Mouse (Mus musculus) gastrocnemius, postnatal 10 days (tissue): ENCODE measurements around the gene Ampd1. TPM values are rescaled to one million over a fixed set of nuclear protein-coding genes. Genes with fewer than 3 reads are reported as not detected.
A peak's percentile ranks its signal among the peaks of the same experiment; 100 is the strongest.

Experiments used
- DNase-seq: peaks from one replicate; pipeline ENCODE4 v3.0.0; 2021; ENCODE audit warnings: mixed read lengths
- total RNA-seq, 2 experiments: library from RNA; stranded (reverse); gene quantifications; 2 replicates each; pipeline ENCODE4 v1.2.3; 2021

Gene Ampd1
- total RNA-seq, 2 experiments from 2014 or later = 548 to 639 TPM

DNA sequence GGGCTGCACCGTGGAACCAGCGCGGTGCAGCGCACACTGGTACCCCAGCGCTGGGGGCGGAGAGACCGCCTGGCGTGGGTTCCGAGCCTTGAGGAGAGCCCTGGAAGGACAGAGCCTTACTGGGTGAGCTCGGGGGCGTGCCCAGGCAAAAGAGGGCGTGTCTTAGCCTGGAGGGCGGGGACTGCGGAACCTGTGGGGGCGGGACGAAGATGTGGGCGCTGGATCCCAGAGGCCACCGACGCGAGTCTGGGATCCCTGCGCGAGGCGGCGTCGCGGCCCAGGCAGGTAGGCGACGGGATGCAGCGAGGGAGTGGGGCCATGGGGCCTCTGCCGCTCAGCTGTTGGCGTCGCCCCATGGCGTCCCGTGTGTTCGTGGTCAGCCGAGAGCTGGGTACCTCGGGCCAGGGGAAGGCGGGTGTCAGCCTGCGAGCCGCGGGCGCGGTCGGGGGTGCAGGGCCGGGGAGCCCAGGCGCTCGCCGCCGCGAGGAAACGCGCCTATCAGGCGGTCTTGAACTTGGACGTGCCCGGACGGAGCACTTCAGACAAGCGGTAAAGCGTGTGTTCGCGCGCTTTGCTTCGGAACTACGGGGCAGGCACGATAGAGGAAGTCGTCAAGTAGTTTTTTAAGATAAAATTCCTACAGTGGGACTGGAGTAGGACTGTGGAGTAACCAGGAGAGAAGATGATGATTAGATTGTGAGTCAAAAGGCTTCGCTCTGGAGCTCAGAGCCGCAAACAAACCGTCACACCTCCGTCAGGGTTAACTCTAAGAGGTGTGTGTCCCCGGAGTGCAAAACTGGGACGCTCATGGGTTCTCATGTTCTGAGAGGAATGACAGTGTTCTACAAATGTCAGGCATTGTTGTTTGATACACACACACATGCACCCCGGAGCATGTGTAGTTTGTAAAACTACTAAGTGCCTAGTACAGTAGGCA is 28.9 kb downstream of the Ampd1 start, which contains the start of gene Dennd2c:
Gene Dennd2c, plus strand, starts transcription at position 151 of the 937 bp plus-strand sequence.
- peak; percentile 97 for DNase-seq

DNA sequence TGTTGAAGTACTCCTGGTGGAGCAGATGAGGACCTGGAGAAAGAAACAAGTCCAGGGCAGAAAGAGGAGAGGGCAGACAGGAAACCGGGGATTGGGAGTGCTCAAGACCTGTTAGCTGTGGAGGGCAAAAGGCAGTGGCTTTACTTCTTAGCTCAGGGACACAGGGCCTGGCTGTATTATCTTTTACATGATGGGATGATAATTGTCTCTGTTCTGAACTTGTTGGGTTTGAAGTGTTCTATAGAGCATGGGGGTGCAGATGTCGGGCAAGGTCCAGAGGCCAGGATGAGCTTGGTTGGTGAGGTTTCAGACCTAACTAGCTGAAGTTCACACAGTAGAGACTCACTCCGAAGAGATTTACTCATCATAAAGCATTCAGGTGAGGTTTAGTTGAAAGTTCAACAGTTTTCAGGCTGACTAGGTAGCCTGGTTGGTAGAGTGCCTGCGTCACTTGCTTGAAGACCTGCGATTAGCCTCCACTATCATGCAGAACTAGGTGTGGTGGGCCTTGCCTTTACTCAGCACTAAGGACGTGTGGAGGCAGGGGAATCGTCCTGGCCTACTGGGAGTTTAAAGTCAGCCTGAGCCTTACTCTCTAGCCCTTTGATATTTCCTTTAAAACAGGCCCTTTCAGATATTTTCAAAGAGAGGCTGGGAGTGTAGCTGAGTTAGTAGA is 33.9 kb downstream of the Ampd1 start:
- no peak for DNase-seq

DNA sequence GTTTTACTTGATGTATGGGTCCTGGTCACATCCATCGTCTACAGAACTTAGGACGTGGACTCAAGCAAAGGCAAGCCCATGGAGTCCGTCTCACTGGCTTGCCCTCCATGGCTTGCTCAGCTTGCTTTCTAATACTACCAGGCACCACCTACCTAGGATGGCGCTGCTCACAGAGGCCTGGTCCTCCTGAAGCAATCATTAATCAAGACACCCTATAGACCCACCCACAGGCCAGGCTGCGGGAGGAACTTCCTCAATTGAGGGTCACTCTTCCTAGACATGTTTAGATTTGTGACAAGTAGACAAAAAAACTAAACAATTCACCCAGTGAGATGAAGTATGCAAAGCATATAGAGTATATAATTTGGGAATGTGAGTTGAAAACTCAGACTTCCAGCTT is 38.4 kb downstream of the Ampd1 start:
- DNase-seq = no peak

DNA sequence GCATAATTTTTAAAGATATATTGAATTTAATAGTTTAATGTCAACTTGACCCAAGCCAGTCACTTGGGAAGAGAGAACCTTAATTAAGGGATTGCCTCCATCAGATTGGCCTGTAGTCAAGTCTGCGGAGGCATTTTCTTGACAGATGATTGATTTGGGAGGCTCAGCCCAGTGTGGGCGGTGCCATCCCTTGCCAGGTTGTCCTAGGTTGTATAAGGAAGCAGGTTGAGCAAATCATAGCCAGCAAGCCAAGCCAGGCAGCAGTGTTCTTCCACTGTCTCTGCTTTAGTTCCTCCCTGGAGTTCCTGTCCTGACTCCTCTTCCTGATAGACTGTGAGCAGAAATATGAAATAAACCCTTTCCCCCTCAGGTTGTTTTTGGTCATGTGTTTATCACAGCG is 49.8 kb downstream of the Ampd1 start:
- no peak for DNase-seq

DNA sequence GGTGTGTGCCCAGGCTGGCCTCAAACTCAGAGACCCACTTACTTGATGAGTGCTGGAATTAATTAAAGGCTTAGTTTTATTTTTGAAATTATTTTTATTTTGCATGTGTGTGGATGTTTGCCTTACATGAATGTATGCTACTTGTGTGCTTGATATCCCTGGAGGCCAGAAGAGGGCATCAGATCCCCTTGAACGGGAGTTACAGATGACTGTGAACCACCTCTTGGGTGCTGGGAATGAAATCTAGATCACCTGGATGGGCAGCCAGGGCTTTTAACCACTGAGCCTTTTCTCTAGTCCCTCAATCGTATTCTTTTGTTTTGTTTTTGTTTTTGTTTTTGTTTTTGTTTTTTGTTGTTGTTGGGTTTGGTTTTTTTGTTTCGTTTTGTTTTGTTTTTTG is 52.3 kb downstream of the Ampd1 start:
- no peak for DNase-seq

DNA sequence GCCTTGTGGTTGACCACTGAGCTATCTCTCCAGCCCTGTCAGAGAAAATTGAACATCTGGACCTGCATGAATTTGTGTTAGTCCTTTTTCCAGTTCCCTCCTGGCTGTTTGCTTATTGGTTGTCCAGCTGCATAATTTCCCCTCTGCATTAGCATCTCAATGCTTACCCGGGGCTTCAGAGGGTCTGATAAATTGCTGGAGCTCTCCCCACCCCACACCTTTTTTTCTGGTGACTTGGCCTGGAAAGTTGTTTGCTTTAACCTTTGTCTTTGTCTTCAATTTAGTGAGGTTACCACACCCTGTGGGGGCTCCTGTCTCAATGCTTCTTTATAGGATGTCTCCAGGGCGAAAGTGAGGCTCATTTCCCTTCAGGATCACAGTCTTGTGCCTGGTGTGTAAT is 53.4 kb downstream of the Ampd1 start:
- DNase-seq = no peak

DNA sequence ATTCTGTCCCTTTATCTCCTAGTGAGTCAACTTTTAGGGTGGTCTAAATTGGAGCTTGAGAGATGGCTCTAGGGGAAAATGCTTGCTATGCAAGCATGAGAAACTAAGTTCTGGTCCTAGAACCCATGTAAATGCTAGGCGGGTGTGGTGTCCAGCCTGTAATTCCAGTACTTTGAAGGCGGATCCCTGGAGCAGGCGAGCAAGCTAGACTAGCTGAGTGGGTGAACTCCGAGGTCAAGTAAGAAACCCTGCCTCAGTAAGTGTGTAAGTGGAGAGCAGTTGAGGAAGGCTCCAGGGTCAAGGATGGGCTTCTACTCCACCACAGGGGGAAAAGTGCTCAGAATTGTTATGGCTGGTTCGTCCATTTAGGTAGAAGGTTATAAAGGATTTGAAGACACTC is 53.9 kb downstream of the Ampd1 start:
- DNase-seq = no peak

DNA sequence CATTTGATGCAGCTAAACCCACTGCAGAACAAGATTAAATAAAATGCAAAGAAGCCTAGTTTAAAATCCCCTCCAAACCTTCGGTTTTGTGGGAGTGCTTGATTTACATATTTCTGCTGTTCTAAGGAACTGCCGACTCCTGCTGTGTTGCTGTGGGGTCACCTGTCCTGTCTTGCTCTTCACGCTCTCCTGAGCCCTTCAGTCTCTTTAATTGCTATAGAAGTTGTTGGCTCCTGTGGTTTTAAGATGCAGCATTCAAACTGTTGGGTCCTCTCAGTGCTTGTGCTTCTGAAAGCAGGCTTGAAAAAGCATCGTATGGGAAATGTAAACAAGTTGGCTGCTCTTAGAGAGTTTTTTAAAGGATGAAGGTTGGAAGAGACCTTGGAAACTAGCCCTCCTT is 54.4 kb downstream of the Ampd1 start:
- no peak for DNase-seq

DNA sequence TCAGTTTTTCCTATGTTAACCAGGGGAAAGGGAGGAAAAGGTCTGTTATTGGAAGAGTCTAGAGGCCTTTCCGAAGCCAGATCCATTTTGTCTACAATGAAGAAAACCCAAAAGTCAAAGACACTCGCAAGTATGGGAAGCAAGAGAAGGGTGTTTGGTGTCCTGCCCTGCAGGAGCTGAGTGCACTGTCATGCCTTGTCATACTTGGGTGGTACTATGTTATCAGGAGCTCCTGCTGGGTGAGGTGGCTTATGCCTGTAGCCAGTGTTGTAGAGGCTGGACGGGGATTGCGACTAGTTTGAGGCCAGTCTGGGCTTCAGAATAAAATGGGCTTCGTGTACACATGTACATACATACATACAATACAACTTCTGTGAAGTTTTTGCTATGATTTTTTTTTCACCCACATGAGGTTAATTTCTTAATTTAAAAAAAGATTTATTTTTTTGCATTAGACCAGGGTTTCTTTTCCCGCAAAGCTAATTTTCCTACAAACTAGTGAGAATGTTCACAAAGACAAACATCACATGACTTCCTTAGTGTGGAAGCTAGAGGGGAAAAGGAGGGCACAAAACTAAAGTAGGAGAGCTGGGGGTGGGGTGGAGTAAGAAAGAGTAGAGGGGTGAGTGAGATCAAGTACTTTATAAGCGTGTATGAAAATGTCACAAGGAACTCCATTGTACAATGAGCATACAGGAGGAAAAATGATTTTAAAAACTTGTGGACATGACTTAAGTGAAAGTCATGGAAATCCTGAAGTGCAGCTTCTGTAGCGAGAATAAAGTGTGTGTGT is 55.7 kb downstream of the Ampd1 start:
- no peak for DNase-seq

DNA sequence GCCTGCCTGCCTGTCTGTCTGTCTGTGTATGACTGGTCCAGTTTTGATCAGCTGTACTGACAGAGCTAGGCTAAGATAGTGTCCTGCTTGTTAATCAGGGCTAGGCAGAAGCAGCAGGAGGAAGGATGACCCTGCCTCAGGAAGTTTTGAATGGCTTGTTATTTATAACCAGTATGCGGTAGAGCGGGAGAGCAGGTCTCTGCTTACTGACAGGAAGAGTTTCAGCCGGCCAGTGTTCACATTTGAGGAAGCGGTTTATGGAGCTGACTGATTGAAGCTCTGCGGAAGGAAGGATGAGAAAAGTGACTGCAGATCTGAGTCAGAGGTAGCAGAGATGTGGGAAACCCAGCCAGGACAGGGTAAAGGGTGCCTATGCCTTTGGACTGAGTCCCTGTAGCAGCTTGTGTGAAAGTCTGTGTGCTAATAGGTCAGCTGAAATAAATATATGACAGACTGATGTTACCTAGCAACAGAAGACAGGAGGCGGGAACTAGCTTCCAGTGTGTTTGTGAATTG is 56.5 kb downstream of the Ampd1 start:
- no peak for DNase-seq

DNA sequence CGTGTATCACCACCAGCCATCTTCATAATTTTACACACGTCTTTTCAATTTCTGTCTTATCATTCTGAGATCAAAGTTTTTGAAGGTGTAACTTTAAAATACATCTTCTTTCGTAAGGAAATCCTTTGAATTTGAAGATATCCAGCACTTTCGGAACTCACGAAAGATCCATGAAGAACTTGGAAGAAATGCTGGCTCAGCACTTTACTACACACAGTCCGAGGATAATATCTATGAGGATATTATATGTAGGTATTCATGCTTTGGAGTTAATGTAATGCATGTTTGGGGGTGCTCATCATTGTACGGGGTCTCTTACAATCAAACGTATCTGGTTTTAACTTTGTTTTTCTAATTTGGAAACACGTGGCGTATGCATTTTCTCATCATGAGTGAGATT is 59.3 kb downstream of the Ampd1 start:
- DNase-seq = no peak

DNA sequence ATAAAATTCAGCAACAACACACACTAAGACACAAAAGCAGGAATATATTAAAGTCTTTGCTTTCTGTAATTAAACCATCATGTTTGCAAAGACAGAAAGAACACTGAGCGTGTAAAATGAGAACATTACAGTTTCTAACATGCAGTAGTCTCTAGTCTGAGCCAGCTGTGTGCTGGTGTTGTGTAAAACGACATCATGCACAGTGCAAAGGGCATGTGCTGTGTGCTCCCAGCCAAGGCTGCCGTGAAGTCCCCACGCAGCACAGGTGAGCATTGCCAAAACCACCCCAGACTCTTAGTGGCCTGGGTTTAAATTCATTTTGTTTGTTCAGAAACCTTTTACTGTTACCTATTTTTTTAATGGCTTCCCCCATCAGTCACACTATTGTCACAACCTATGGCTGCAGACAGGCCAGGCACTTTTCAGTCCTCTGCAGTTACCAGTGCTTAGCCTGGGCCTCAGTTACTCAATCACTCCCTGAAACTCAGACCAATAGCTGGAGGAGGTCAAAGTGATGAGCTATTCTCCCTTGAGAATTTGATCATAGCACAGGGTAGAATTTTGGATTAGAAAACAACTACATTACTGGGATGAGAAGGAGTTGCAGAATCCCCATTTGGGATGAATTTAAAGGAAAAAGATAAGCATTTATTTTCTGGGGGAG is 62.7 kb downstream of the Ampd1 start:
- no peak for DNase-seq

DNA sequence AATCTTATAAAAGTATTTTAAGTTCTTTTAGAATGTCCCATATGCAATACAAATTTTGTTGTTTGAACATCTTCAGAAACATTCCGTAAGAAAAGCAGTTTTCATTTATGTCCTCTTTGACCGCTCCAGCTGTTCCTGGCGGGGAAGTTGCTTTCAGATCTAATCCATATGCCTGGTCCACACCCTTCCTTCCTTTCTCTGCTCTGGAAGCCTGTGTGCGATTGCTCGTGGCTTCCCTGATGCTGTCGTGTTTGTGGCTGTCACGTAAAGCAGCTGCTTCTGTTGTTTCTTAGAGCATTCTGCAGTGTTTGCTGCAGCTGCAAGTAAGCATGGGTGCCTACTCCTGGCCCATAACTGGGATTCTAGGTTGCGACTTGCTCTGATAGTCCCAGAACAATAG is 65.2 kb downstream of the Ampd1 start:
- no peak for DNase-seq

DNA sequence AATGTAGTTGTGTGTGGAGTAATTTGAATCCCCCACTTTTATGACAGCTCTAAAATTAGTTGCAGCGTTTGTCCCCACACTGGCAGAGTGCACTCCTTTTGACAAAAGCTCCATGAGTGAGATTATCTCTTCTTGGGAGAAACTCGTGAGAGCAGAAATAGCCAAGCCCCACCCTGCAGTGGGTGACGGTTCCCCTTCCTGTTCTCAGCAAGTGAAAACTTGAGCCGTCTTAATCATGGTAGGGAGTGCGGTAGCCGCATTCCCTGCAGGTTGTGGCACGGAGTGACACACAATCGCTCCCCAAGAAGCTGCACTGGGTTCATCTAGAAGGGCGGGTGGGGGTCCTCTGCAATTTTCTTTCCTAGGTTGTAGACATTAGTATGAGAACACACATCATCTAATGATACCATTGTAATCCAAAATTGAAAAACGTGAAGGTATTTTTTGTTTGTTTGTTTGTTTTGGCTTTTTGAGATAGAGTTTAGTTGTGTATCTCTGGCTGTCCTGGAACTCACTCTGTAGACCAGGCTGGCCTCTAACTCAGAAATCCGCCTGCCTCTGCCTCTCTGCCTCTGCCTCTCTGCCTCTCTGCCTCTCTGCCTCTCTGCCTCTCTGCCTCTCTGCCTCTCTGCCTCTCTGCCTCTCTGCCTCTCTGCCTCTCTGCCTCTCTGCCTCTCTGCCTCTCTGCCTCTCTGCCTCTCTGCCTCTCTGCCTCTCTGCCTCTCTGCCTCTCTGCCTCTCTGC is 66.5 kb downstream of the Ampd1 start:
- peak; percentile 18 for DNase-seq

DNA sequence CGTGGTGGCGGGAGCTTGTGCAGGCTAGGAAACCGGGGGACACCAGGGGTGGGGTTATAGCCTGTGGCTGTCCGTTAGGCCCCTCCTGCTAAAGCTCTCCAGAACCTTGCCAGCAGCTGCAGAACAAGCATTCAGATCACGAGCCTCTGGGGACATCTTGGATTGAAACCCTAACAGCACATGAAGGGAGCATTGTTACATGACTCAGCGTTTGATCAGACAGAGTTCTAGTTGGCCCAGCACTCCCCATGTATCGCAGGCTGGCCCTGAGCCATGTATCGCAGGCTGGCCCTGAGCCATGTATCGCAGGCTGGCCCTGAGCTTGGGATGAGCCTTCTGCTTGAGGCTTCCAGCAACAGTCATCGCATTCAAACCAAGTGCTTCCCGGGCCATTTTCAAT is 67.5 kb downstream of the Ampd1 start:
- peak; percentile 25 for DNase-seq

DNA sequence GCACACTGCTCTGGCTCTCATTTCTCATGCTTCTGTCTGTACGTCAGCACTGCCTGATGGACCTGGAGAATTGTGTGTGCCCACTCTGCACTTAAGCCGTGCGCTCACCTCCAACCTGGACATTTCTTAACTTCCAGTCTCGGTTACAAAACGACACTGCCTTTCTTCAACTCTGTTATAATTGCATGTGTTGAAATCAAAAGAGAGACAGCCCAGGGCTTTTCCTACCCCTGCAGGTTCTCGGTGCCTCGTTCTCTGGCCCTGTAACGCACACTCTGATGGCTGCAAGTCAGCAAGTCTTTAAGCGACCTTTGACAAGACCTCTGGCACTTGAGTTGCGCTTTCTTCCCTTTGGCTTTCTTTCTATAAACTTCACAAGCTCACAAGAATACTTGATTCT is 68.6 kb downstream of the Ampd1 start:
- no peak for DNase-seq

DNA sequence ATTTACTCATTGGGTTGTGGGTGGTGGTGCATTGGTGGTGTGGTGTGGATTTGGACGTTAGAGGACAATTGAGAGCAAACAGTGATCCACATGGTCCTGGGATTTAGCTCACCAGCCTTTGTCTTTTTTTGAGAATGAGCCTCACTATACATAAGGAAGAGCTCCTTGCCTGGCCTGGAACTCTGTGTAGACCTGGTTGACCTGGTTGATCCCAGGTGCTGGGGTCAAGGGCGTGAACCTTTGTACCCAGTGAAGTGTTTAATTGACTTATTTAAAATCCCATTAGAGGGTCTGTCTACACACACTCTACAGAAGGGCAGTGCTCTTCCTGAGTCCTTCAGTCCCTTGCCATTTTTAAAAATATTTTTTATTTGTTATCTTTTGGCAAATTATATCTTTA is 71.5 kb downstream of the Ampd1 start:
- DNase-seq = no peak

DNA sequence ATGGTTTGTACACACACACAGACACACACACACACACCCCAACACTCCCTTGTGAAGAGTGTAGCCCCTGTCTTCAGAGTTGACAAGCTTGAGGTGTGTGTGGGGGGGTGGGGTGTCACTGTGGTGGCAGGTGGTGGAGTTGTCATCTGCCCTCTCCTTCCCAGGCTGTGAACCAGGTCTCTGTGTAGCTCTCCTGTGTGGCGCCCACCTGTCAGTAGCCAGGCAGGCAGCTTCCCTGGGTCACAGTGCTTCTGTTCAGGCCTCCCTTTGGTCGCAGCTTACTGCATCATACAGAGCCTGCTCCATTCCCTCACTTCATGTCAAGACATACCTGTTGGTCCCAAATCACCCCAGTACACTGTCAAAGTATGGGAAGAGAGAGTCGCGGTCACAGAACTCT is 72.0 kb downstream of the Ampd1 start:
- no peak for DNase-seq

DNA sequence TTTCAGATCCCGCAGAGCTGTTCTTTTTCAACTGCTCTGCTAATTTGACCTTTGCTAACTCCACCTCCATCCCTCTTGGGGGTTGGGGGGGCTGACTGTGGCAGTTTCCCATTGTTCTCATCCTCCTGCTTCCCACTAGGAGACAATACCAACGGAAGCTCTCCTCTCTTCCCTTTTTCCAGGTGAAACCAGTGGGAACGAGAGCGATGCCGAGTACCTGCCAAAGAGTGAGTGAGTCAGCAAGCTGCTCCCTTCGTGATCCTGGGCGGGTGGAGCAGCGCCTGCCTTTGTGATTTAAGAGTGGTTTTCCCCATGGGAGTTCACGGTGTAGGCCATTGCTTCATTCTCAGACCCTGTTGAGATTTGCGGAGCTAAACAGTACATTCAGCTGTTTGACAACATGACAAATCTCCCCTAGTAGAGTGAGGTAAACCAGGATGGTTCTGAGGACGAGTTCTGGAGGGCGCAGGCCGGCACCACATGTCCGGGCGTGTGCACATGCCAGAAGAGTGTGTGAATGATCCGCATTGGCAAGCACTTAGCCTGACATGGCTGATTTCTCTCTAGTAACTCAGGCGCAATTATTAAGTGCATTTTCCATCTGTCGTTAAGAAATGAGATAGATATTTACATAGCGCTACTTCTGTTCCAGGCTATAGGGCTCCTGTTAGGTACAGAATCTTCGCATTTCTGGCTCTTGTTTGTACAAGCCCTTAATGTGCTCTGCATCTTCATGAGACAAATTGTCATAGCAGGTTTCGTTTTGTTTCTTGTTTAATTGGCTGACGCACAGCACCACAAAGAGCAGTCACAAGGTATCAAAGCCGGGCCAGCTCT is 72.7 kb downstream of the Ampd1 start:
- DNase-seq = no peak

DNA sequence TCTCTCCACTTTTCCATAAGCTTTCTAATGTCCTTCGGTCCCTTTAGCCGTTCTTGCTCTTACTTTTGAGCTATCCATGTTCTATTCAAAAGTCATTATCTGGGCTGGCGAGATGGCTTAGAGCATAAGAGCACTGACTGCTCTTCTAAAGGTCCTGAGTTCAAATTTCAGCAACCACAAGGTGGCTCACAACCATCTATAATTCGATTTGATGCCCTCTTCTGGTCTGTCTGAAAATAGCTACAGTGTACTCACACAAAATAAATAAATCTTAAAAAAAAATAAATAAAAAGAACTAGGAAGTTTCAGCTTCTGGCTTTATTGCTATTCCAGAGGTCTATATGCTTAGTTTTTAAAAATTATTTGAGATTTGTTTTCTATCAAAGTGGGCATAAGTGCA is 74.0 kb downstream of the Ampd1 start:
- no peak for DNase-seq
